Mouse (Mus musculus): Measurements from ENCODE around the gene Dnah6.

- TF ChIP-seq CTCF (IDR thresholded peaks at IDR 0.05; ENCODE audit: control insufficient read depth, insufficient read depth, low read length) (no peak), POLR2A (IDR thresholded peaks at IDR 0.05; ENCODE audit: borderline replicate concordance, control insufficient read depth, low read depth, low read length) (no peak)
Observed at GRCm38 (mm10) chr6:73234302-73234900, 12.9 kb upstream of the Dnah6 start.
